Mouse (Mus musculus) spleen, postnatal 36 days (tissue): ENCODE measurements around the gene Zdhhc8.
"Not testable (repeated sequence)": the region's sequence is repeated elsewhere in the genome, so short reads cannot be mapped to it uniquely, and the experiment has no call there.

Experiments
- DNase-seq, 2 experiments: peaks; one replicate each; pipeline ENCODE4 v3.0.0; 2022; ENCODE audit warnings: low spot score in 2 of 2, mixed read lengths in 1 of 2

Gene Zdhhc8

DNA sequence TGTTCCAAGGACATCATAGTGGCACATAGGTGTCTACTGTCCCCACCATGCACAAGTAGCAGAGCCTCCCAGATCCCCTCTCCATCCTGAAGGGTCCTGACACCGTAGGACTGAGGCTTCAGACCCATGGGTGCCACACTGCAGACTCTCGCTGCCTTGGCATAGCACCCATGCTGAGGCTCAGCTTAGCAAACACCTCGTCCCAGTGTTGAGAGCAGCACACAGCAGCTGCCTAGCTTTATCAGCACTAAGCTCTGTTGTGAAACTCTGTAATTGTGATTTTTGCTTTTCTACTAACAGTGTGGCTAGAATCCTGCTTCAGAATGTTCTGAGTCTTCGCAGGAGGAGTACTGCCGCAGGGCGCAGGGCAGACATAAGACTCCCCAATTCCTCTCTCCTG lies 37.1 kb downstream of the Zdhhc8 start:
- no peak for DNase-seq

DNA sequence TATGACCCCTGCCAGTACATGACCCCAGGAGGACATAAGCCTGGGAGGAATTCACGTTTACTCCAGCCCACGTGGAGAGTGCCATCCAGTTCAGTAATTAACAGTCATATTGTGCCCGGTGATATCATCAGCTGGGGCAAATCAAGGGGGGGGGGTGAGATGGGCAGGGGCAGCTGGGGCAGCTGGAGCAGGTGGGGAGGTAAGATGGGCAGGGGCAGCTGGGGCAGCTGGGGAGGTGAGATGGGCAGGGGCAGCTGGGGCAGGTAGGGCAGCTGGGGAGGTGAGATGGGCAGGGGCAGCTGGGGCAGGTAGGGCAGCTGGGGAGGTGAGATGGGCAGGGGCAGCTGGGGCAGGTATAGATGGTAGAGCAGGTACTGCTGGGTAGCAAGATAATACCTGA lies 39.4 kb downstream of the Zdhhc8 start:
- DNase-seq = not testable (repeated sequence)

DNA sequence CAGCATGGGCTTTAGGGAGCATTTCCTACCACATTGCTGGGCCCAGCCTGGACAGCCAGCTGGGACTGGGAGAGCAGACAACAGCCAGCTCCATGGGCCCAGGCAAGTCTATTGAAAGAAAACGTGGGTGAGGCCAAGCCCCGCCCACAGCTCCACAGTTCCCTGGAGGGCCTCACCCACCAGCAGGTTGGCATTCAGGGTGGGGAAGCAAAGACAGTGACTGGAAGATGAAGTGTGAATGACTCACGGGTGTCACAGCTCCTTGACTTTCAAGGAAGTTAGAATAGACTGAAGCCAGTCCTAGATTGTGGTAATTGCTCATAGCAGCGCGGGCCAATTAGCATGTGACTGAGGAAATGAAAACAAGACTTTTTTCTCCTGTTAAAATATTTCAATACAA lies 39.9 kb downstream of the Zdhhc8 start:
- DNase-seq = peak in 1 of 2 experiments; percentile 7

DNA sequence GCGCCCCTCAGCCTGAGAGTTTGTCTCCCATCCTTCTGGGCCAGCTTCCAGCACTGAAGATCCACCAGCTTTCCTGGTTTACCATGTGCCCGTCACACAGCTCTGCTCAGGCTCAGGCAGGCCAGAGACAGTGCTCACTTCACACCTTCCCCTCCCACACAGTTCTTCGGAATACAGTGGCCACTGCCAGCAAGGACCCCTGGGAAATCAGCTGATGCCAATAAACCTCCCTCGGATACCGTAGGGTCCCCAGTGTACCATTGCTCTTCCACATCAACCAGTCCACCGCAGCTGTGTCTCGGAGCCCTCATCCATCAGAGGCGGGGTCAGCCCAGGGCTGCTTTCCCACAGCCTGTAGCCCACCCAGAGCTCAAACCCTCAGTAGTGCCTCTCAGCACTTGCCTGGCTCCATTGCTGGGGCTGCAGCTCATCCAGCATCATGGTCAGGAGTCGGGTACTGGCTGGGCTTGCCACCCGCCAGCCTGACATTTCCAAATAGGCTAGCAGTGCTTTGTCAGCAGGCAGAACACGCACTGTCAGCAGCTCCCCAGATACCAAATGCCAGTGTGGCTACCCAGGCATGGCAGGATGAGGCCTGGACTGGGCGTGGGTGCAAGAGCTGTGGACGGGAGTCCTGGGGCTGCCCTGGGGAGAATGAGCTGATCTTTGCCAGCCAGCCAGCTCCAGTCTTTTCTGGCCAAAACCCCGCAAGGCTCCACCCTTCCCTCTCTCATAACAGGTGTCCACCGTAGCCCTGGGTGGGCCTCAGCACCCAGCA lies 40.5 kb downstream of the Zdhhc8 start:
- no peak for DNase-seq

DNA sequence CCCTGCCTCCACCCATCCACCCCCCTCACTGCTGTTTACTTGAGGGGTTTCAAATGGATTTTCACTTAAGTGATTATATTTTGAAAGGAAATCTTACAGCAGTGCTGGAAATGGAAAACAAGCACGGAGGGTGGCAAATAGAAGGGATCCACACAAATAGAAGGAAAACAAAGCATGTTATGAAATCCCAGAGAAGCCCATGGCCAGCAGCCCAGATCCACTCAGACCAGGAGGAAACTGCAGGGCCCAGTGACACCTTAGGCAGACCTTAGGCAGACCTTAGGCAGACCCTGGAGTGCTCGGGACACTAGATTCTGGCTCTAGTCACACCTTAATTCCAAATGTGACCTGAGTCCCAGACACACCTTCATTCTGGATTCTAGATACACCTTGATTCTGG lies 43.9 kb downstream of the Zdhhc8 start:
- no peak for DNase-seq

DNA sequence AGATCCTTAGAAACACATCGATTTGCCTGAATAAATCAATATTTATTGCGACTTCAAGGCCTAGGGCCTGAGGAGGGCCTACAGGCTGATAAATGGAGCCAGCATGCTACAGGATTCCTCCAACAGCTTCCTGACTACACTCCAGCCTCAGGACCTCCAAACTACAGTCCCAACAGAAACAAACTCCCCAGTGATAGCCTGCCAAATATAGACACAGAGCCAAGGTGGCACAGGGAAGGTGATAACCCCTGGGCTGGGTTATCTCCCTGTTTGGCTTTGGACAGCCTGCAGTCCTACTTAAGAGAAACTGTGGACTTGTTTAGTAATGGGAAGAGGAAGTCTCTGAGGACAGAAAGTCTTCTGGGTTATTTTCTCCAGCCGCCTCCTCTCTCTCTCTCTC lies 47.7 kb downstream of the Zdhhc8 start:
- DNase-seq = no peak

DNA sequence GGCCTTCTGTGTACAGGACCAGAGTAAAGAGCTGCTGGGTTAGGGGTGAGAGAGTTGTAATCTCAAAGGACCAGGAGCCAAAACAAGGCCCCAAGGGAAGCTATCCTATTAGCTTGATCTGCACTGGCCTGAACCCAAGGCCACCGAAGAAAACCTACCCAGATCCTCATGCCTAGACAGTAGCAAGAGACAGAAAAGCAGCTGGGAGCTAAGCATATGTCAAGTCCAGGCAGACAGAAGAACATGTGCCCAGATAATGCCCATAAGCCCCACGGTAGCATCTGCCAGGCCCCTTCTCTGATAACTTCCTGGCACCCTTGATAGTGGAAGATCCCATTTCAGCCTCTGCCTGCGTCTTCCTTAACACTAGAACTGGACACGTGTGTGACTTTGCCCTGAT lies 48.1 kb downstream of the Zdhhc8 start:
- no peak for DNase-seq

DNA sequence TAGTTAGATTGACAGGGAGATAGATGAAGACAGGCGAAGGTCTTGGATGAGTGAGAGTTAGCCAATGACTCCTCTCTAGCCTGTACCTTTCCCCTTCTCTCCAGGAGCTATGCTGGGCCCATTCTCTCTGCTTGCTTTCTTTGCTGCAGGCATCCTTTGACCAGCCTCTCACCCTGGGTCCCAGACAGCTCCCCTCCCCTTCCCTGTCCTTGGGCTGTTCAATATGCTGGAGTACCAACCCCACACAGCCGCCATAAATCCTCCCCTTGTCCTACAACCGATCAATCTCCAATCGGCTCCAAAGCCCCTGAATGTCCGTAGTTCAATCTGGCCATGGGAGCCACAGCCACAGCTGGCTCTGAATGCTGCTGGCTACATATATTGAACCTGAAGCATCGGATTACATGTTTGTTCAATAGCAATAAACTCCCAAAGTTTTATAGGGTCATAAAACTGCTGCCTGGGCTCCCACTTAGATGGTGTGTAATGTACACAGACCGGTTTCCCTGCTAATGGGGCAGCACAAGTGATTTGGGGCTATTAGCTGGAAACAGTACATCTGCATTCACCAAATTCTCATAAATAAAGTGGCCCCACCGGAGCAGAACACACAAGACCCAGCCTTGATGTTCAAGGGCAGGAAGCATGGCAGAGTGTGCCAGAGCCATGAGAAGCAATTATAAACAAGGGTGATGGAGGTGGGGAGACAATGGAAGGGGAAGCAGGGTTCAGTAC lies 49.1 kb downstream of the Zdhhc8 start:
- no peak for DNase-seq

DNA sequence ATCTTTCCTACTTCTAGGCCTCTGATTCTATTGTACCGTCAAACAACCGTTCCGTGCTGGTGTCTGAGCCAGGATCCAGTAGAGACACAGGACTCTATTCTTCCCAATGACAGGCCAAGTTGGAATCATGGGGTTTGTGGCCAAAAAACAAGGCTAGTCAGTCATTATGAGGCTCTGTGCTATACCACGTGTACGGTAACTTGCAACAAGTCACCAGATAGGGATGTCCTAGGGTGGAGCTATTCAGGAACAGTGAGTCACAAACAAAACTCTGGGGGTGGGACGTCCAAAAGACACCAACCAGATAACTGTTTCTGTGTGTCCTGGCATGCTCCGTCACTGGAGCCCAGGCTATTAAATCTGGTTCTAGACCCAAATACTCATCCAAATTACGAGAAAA lies 52.2 kb downstream of the Zdhhc8 start:
- DNase-seq = no peak

DNA sequence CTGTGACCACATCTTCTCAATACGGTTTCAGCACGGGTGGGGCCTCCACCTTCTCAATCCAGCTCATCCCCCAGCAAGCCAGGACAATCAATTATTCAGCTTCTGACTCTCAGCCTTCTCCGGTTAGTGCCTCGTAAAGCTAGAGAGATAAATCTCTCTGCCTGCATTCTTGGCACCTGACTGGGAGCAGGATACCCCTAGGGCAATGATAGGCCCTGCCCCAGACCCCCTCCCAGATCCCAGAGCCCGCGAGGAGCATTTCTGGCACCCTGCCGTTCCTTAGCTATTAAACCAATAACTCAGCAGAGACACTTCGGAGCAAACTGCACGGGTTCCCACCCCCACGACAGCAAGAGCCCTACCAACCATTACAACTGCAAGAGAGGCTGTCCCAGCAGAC lies 53.5 kb downstream of the Zdhhc8 start:
- DNase-seq = no peak

DNA sequence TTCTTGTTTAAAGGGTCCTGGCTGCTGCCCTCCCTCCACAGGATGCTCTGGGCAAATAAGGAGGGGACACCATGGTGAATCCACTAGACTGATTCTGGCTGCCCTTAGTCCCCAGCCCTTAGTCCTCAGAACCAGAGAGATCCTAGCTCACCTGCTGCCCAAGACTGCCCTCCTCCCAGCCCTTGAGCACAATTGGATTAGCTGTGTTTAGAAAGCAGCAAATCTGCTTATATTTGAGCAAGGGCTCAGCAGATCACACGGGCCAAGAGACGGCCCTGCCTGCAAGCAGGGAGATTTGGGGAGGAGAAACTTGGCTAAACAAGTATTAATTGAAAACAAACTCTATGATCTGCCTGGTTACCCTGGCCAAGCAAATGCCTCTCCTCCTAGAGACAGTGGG lies 55.3 kb downstream of the Zdhhc8 start:
- DNase-seq = no peak

DNA sequence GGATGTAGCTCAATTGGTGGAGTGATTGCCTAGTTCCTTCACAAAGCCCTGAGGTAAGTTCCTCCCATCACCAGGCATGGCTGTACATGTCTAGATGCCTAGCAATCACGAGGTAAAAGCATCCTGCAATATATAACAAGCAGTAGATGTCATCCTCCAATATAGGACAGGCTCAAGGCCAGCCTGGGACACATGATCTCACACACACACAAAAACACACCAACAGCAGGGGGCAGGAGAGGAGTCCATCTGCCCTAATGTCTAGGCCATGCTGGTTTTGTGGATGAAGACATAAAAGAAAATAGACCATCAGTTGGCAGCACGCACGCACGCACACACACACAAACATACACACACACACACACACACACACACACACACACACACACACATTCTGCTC lies 58.2 kb downstream of the Zdhhc8 start:
- DNase-seq = no peak

DNA sequence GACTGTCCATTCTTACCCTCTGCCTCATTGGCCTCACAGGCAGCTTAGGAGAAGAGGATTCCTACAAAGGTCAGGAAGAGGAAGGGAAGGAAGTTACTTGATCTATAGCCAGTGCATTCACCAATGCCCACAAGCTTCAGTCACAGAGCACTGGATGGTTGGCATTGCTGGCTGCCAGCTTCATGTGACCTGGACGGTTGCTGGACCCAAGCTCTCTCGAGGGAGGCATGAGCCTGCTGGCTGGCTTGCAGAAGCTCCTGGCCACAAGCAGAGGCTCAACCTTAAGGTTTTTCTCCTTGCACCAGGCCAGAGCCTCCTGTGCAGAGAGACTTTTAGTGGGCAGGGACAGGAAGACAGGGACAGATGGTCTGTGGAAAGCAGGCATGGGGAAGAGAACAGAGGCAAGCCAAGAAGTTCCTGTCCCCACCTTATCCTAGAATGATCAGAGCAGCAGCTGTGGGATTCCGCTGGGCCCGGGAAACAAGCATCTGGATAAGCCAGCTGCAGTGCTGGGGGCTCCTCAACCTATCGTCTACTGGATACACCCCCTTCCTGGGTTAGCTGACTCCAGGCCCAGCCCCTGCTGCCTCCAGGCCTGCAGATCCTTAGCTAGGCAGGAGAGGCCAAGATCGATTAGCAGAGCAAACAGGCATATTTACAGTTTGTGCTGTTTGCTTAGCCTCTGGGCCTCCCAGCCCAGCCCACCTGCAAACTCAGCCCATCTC lies 59.0 kb downstream of the Zdhhc8 start:
- no peak for DNase-seq

DNA sequence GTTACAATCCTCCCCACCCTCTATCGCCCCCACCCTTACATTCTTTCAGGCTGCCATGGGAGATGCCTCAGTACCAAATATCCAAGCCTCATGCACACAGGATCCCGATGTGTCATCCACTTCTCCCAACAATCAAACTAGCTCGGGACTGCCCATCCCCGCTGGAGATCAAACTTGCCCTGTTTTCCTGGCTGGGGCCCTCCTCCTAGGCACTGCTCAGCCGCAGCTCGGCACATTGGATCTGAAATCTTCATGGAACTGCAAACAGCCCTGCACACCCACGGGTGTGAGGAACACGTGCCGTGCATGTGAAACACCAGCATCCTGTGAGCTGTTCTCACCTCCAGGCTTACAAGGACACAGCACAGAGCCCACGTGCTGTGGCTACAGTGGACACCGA lies 61.1 kb downstream of the Zdhhc8 start:
- no peak for DNase-seq

DNA sequence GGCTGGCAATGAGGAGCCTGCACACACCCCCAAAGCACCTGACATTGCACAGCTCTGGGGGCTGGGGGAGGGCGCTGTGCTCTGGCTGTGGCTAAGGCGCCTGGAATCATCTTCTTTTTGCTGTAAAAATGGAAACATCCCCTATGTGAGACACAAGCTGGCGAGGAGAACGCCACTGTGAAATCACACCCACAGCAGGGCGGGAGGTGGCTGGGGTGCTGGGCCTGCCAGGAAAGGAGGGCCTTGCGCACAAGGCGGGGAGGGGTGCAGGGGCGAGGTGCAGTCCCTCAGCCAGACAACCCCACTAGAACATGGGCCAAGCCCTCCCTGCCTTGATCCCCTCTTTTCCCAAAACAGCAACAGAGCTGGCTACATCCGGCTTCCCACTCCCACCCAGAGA lies 61.7 kb downstream of the Zdhhc8 start:
- no peak for DNase-seq

DNA sequence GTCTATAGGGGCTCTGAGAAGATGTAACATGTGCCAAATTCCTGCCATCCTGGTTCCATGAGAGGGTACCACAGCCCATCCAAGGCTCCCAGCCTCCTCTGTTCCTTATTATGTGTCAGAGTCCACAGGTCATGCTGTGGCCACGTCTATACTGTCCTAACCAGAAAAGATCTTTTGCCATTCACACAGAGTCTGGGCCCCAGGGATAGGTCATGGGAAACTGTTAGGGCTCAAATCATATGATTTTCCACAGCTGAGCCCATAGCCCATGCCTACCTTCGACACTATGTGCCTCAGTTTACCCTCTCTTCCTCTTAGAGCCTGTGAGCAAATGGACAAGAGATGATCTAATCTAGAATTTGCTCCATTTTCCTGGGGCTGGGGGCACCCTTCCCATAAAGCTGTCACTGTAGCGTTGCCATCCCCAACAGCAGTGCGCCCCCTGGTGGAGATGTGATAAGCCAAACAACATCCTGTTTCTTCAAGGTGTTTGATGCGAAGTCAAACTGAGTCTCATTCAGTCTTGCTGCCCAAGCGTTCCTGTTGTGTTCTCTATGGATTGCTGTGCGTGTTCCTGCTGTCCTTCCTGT lies 62.6 kb downstream of the Zdhhc8 start:
- DNase-seq = peak; percentile 42 to 57
